Mouse (Mus musculus) ES-Bruce4 (cell line): ENCODE measurements around the gene Zfp385c. TPM values are rescaled to one million over a fixed set of nuclear protein-coding genes. Genes with fewer than 3 reads are reported as not detected.

Experiments used
- H3K27ac ChIP-seq: 2 replicates; pipeline ENCODE4 v1.5.1; 2012; ENCODE audit warnings: low read length, inconsistent platforms; ENCODE audit not compliant: insufficient read depth
- H3K27me3 ChIP-seq: 2 replicates; pipeline ENCODE4 v1.6.1; 2012; ENCODE audit warnings: mild to moderate bottlenecking, low read length, inconsistent platforms; ENCODE audit not compliant: control insufficient read depth, poor library complexity, insufficient read depth, severe bottlenecking
- H3K36me3 ChIP-seq: 2 replicates; pipeline ENCODE4 v1.6.1; 2012; ENCODE audit warnings: inconsistent platforms, mild to moderate bottlenecking, low read length, moderate library complexity; ENCODE audit not compliant: control insufficient read depth, poor library complexity, insufficient read depth, severe bottlenecking
- H3K4me1 ChIP-seq: one replicate; pipeline ENCODE4 v1.8.1; 2011; ENCODE audit warnings: low read length; ENCODE audit not compliant: control insufficient read depth, insufficient read depth
- H3K4me3 ChIP-seq: 2 replicates; pipeline ENCODE4 v1.5.1; 2011; ENCODE audit warnings: low read depth, mild to moderate bottlenecking, low read length
- H3K9ac ChIP-seq: 2 replicates; pipeline ENCODE4 v1.6.1; 2012; ENCODE audit warnings: low read depth, mild to moderate bottlenecking, inconsistent platforms; ENCODE audit not compliant: poor library complexity, severe bottlenecking
- H3K9me3 ChIP-seq: replicated peaks from 2 replicates; pipeline ENCODE4 v1.6.1; 2012; ENCODE audit warnings: mild to moderate bottlenecking, low read length, inconsistent platforms; ENCODE audit not compliant: control insufficient read depth, poor library complexity, insufficient read depth, severe bottlenecking
- CTCF ChIP-seq: IDR thresholded peaks from one replicate; pipeline ENCODE4 v1.8.1; 2011; ENCODE audit warnings: low read depth, low read length
- EP300 ChIP-seq: IDR thresholded peaks from 2 replicates; pipeline ENCODE4 v1.6.1; 2011; ENCODE audit warnings: low read depth, low read length; ENCODE audit not compliant: insufficient read depth
- POLR2A ChIP-seq: IDR thresholded peaks from one replicate; pipeline ENCODE4 v1.8.1; 2011; ENCODE audit warnings: low read length; ENCODE audit not compliant: insufficient read depth
- polyA plus RNA-seq: library from polyadenylated mRNA; stranded (reverse); fragments of >200 nt; gene quantifications from 2 replicates; pipeline ENCODE4 v1.2.4, GENCODE M21; 2011; ENCODE audit warnings: low read depth; ENCODE audit not compliant: missing spikeins, insufficient read depth, insufficient read length

Gene Zfp385c
- polyA plus RNA-seq, 1 experiment, result 1.9 TPM

DNA sequence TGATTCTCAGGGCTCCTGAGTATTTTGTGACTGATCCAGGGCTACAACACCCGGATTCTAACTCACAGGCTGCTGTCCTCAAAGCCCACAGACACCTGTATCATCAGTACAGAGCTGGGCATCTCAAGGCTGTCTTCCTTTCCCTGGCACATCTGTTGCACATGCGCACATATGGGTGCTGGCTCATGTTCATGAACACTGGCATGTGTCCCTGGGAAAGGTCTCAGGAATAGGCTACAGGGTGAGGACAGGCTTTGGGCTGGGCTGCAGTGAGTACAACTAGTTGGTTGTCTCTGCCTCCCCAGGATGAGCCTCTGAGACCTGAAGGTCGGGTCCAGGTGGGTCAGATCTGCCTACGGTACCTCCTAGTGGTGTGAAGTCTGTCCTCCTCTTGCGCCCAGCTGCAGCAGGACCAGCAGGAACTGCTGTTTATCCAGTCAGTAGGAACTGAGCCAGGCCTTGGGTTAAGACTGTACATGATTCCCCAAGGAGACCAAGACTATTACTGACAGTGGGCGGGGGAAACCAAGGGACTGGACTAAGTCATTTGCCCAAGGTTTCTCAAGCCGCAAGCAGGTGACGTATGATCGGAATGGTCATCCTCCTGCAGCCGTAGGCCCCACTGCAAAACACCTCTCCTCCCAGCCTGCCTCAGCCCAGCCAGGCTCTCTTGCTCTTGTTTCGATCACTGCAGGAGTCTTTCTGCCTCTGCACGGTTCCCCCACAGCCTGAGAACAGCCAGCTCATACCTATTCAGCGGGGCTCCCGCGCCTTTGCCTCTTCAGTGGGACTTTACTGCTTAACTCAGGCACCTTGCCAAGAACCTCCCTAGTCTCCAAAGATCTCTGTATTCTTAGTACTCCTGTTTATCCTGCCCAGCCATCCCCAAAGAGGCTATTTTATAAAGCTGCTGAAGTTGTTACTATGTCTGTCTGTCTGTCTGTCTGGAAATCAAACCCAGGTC, 48.4 kb downstream of the Zfp385c start:
- Histone ChIP-seq H3K9ac (no peak overlapping the region), H3K27ac (no peak overlapping the region), H3K9me3 (no peaks in the 10 kb centered on the region), H3K36me3 (no peaks in the 10 kb centered on the region), H3K4me3 (no peak overlapping the region), H3K27me3 (no peaks in the 10 kb centered on the region), H3K4me1 (no peaks in the 10 kb centered on the region)
- TF ChIP-seq CTCF (no peak), EP300 (no peak), POLR2A (no peak)

DNA sequence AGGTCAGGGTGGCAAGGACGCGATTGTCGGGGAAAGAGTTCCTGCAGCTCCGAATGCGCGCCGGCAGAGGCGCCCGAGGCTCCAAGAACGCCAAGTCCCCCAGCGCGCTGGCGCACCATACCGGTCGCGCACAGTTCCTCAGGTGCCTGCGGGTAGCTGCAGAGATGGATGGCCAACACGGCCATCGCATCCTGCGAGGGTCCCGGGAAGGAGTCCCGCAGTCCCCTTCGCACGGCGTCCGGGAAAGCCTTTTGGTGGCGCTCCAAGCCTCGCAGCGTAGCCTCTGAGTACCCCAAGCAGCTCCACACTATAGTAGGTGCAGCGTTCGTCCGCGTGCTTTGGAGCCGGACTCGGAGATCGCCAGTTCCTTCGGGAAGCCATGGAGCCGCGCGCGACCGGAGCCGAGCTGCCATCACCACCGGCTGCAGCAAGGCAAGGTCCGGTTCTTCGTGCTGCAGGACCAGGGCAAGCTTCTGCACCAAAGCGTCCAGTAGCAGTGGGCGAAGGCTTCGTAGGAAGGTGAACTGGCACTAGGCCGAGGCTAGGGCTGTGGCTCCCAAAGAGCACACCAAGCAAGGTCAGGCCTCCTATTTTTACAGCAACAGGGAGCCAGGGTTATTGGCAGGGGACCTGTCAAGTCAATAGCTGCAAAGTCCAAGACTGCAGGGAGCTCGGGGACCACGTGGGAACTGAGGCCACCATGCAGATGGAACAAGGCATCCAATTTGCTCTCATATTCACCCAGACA, 51.9 kb downstream of the Zfp385c start:
- no peaks in the 10 kb centered on the region for H3K27me3 ChIP-seq
- H3K9me3 ChIP-seq, result no peaks in the 10 kb centered on the region
- peak overlapping the region; percentile 50 for H3K4me3 ChIP-seq
- H3K27ac ChIP-seq, result no peak overlapping the region
- peak overlapping the region; percentile 53 for H3K9ac ChIP-seq
- H3K4me1 ChIP-seq, result no peaks in the 10 kb centered on the region
- no peaks in the 10 kb centered on the region for H3K36me3 ChIP-seq
- TF ChIP-seq EP300 (no peak), CTCF (peak; percentile 46)

DNA sequence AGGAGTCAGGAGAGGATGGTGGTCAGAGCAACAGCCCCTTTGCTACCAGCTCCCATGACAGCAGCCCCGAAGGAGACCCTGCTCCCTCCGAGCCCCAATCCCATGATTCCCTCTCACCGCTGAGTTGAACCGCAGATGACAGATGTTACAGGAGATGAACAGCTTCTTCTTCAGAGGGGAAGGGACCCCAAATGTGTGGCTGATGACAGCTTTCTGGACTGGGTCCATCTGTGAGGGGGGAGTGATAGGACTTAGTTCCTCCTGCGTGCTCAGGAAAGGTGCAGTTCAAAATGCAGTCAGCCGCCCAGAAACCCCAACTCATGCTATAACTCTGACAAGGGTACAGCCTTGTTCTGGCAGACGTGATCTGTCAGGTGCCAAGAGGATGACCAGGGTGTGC, 57.7 kb downstream of the Zfp385c start:
- Histone ChIP-seq H3K9me3 (no peaks in the 10 kb centered on the region), H3K4me3 (no peak overlapping the region), H3K36me3 (no peaks in the 10 kb centered on the region), H3K27ac (no peak overlapping the region), H3K27me3 (no peaks in the 10 kb centered on the region), H3K9ac (no peak overlapping the region), H3K4me1 (no peaks in the 10 kb centered on the region)
- TF ChIP-seq POLR2A (no peak), CTCF (no peak), EP300 (no peak)

DNA sequence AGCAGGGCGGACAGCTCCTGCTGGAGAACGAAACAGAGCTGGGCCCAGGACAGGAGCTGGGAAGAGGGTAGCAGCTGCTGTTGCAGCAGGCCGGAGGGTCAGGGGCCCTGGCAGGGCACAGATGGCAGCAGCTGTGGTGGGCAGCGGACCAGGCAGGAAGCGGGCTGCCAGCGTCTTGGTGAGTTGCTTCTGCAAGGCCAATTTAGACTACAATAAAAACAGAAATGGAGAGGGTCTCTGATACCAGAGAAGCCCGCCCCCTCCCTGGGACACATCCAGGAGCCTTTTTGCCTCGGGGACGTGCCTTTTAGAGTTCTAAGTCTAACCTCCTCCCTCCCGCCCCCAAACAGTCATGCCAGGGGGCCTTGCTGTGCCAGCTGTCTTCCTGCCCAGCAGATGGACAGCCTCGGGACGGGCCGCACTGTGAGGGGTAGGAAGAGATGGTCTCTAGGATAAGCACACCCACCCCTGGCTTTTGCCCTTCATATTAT, 63.3 kb downstream of the Zfp385c start:
- Histone ChIP-seq H3K9me3 (no peaks in the 10 kb centered on the region), H3K36me3 (no peaks in the 10 kb centered on the region), H3K27ac (no peak overlapping the region), H3K27me3 (no peaks in the 10 kb centered on the region), H3K4me1 (peaks cover 2% of the 10 kb centered on the region), H3K4me3 (no peak overlapping the region), H3K9ac (no peak overlapping the region)
- no peak for TF ChIP-seq CTCF
- TF ChIP-seq EP300, result no peak
- no peak for TF ChIP-seq POLR2A

DNA sequence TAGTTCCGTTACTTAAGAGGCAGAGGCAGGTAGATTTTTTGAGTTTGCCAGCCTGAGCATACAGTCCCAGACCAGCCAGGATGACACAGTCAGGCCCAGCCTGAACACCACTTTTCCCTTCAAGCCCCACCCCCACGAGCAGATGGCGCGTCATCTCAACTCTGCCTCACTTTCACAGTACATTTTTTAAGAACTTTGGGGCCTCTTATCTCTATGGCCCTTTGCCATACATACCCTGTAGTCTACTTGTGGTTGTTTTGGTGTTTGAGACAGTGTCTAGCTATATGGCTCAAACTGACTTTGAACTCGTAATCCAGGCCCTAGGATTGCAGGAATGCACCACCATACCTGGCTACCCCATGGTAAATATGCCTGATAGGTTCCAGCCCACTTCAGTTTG, 64.2 kb downstream of the Zfp385c start:
- no peak overlapping the region for H3K27ac ChIP-seq
- no peak overlapping the region for H3K9ac ChIP-seq
- no peak overlapping the region for H3K4me3 ChIP-seq
- TF ChIP-seq CTCF, result no peak
- H3K27me3 ChIP-seq, result no peaks in the 10 kb centered on the region
- H3K36me3 ChIP-seq, result no peaks in the 10 kb centered on the region
- H3K9me3 ChIP-seq, result no peaks in the 10 kb centered on the region
- H3K4me1 ChIP-seq, result peaks cover 2% of the 10 kb centered on the region
